Mouse (Mus musculus): ENCODE data around the gene Plxna4.

DNA sequence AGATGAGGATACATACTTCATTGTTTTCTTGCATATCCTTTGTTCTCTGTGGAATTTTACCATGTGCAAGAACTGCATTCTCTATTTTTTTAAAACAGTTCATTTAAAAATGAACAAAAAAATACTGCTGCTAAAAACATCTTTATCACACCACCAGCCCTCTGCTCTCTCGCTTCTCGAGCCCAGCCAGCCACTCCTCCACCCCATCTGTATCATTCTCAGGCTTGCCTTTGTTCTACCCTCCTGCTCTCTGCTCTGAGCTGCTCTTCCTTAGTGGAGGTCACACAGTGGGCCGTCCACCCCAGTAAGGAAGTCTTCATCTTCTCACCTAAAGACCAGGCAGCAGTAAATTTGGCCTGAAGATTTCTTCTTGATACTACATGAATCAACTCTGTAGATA, 7.6 kb upstream of the Plxna4 start:
- TF ChIP-seq GATA1 (IDR thresholded peaks at IDR 0.05; ENCODE audit: borderline replicate concordance, low read length) (no peak), FLI1 (IDR thresholded peaks at IDR 0.05; ENCODE audit: low read length) (no peak)
